Mouse (Mus musculus) splenic B cell, adult 2 months (primary cell): ENCODE data around the gene Evl.

Experiments
- DNase-seq: peaks from one replicate; pipeline ENCODE4 v3.0.0-alpha.2; 2011; ENCODE audit warnings: low read depth, low spot score
- H3K27me3 ChIP-seq: 2 replicates; pipeline ENCODE4 v1.6.1; 2012; ENCODE audit warnings: mild to moderate bottlenecking, low read length, moderate library complexity, mixed read lengths; ENCODE audit not compliant: control insufficient read depth, poor library complexity, insufficient read depth, severe bottlenecking
- H3K36me3 ChIP-seq: 2 replicates; pipeline ENCODE4 v1.6.1; 2012; ENCODE audit warnings: mild to moderate bottlenecking, low read length, moderate library complexity, mixed read lengths; ENCODE audit not compliant: control insufficient read depth, poor library complexity, insufficient read depth, severe bottlenecking

Gene Evl

GRCm38 (mm10) chr12:108610255-108610654, 55.7 kb downstream of the Evl start:
- H3K36me3 ChIP-seq: no peaks in the 10 kb centered on the region

GRCm38 (mm10) chr12:108613081-108613480, 58.6 kb downstream of the Evl start:
- no peaks in the 10 kb centered on the region for H3K27me3 ChIP-seq
- no peaks in the 10 kb centered on the region for H3K36me3 ChIP-seq
- DNase-seq: peak; percentile 91

More at GRCm38 (mm10) chr12:108610255-108610654, 55.7 kb downstream of the Evl start:
- H3K27me3 ChIP-seq: no peaks in the 10 kb centered on the region
- no peak for DNase-seq

DNA sequence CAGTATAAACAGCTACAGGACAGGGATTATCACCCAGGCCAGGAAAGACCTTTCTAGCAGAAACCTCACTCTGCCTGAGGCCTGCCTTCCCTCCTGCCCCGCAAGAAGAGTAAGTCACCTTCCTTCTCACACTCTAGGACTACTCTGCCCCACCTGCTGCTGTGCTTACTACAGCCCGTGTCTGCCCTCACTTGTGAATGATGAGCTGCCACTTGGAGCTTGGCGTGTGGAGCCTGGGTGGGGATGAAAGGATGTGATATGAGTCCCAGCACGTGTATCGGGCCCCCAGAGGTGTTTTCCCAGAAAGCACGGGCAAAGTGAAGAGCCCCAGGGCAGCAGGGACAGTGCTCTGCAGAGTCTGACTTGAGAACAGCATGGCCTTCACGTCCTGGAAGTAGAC, 63.0 kb downstream of the Evl start:
- no peaks in the 10 kb centered on the region for H3K36me3 ChIP-seq
- no peak for DNase-seq
- H3K27me3 ChIP-seq: no peaks in the 10 kb centered on the region

DNA sequence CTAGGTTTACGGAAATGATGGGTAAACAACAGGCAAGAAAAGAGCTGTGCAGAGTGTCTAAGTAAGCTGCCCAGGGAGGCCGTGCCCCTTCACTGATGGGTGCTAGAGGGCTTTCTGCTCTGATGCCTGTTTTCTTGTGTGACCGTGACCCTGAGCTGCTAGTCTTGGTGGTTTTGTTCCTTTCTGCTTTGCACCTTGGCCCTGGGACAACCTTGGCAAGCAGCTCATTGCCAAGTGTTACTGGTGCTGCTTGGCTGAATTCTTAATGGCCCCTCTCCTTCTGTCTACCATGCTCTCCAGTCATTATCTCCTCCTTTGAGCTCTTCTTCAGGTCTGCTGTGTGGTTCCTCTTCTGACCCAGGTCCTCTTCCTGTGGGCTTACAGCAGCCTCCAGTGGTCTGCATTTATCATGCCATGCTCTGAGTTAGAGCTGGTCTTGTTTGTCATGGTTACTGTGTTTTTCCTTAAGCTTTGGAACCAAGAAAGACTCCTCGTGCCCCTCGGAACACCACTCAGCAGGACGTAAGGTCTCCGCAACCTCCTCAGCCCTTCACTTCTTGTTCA, 65.4 kb downstream of the Evl start:
- no peak for DNase-seq
- Histone ChIP-seq H3K27me3 (no peaks in the 10 kb centered on the region), H3K36me3 (no peaks in the 10 kb centered on the region)

GRCm38 (mm10) chr12:108622406-108622805, 67.9 kb downstream of the Evl start:
- Histone ChIP-seq H3K27me3 (no peaks in the 10 kb centered on the region), H3K36me3 (no peaks in the 10 kb centered on the region)
- DNase-seq: no peak

GRCm38 (mm10) chr12:108629556-108629955, 75.0 kb downstream of the Evl start:
- Histone ChIP-seq H3K36me3 (no peaks in the 10 kb centered on the region), H3K27me3 (no peaks in the 10 kb centered on the region)
- DNase-seq: no peak

GRCm38 (mm10) chr12:108630741-108631688, 76.5 kb downstream of the Evl start:
- H3K27me3 ChIP-seq: no peaks in the 10 kb centered on the region
- DNase-seq: peak; percentile 66
- H3K36me3 ChIP-seq: no peaks in the 10 kb centered on the region

DNA sequence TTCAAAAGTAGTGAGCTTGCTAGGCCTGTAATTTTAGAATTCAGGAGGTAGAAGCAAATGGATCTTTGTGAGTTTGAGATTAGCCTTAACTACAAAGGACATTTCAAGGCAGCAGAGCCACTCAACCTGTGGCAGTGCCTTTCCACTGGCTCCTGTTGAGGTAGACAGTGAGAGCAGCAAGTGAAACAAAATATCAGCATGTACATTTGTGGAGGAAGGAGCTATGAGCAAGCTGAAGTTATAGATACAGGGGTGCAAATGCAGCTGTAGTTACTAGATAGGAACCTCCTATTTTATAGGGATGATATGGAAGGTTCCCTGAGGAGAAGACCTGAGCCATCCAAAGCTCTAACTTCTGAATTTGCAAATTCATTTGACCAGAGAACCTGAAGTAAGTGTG, 78.0 kb downstream of the Evl start:
- H3K27me3 ChIP-seq: no peaks in the 10 kb centered on the region
- DNase-seq: no peak

DNA sequence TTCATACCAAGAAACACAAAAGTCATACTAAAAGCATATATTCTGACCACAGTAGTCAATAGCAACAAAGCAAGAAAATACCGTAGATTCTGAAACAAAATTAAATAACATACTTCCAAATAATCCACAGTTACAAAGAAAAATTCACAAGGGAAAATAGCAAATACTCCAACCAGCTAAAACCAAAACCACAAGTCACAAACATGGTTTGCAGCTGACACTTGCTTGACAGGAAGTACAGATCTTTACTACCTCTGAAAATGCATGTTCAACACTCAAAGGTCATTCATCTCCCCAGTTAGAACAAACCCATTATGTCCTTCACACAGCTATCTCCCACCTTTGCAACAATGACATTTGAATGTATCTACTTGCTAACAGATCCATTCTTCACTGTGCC, 79.5 kb downstream of the Evl start:
- DNase-seq: no peak
- H3K27me3 ChIP-seq: no peaks in the 10 kb centered on the region
- H3K36me3 ChIP-seq: peaks cover 2% of the 10 kb centered on the region; the same call in 1 of the 2 replicates

More for the DNA sequence above, 78.0 kb downstream of the Evl start:
- no peaks in the 10 kb centered on the region for H3K36me3 ChIP-seq

GRCm38 (mm10) chr12:108635501-108635900, 81.0 kb downstream of the Evl start:
- peaks cover 2% of the 10 kb centered on the region; the same call in 1 of the 2 replicates for H3K36me3 ChIP-seq
- DNase-seq: peak; percentile 64

DNA sequence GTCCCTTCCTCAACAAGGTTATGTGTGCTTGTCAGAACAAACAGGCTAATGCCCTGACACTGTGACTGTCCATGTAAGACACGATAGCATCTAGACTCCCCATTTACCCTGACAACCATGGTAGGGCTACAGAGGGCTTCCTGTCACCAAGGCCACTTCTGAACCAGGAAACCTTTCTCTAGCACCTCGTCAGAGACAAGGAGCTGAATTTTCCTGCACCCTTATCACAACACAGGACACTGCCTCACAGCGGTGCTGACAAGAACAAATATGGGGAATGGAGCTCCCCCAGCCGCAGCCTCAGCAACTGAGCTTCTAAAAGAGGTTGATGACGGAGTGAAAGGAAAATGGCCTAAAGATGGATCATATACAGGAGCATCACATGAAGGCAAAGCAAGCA, 82.9 kb downstream of the Evl start:
- Histone ChIP-seq H3K27me3 (no peaks in the 10 kb centered on the region), H3K36me3 (peaks cover 2% of the 10 kb centered on the region; the same call in 1 of the 2 replicates)
- DNase-seq: no peak

More at GRCm38 (mm10) chr12:108635501-108635900, 81.0 kb downstream of the Evl start:
- no peaks in the 10 kb centered on the region for H3K27me3 ChIP-seq

DNA sequence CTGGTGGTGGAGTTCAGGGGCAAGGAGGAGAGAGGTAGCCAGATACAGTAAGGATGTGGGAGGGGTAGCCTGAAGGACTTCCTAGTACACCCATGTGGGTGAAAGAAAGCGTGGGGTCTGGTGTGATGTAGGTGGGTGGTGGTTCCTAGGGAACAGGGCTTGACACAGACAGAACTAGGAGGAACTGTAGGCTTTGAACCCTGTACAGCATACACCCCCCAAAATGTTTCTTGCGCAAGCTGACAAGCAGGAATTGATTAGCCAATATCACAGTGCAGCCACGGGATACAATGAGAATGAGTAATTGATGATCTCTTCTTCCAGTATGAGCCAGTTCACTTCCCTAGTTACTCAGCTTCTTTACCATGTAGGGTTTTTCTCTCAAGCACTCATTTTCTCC, 84.6 kb downstream of the Evl start:
- peaks cover 2% of the 10 kb centered on the region; the same call in 1 of the 2 replicates for H3K36me3 ChIP-seq
- no peak for DNase-seq

GRCm38 (mm10) chr12:108642019-108642418, 87.5 kb downstream of the Evl start:
- H3K27me3 ChIP-seq: no peaks in the 10 kb centered on the region

More for the DNA sequence above, 84.6 kb downstream of the Evl start:
- H3K27me3 ChIP-seq: no peaks in the 10 kb centered on the region

DNA sequence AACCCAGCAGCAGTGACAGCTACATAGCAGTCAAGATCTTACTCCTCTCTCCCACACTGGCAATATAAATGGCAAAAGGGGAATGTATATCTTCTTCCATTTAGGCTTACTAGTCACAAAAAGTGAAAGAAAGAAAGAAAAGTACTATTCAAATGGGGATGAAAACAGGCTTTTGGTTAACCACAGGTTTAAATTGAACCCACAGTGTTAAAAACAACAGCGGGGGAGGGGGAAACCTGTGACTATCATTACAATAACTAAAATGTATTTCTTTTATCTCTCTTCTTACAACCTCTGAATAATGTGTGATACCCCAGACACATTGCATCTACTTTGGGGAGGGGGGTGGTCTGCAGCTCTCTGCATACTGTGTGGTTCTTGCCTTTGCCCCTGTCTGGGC, 91.7 kb downstream of the Evl start:
- Histone ChIP-seq H3K27me3 (no peaks in the 10 kb centered on the region), H3K36me3 (peaks cover 20% of the 10 kb centered on the region)
- no peak for DNase-seq

More at GRCm38 (mm10) chr12:108642019-108642418, 87.5 kb downstream of the Evl start:
- H3K36me3 ChIP-seq: peaks cover 2% of the 10 kb centered on the region; the same call in 1 of the 2 replicates
- no peak for DNase-seq

DNA sequence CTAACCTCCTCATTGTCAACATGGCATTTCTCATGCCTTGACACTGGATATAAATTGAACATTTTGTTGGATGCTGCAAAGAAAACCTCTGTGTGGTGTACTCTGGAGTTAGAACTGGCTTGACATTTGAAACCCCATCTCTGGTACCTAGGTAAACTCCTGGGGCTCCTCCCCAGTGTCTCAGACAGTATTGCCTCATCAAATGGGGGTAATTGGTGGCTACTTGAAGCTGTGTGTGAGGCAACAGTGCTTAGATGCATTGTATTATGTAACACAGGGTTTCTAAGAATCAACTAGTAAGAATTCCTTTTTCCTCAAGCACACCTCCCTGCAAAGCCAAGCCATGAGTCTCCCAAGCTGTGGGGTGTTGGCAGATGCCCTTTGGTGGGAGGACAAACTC, 93.3 kb downstream of the Evl start:
- H3K36me3 ChIP-seq: peaks cover 22% of the 10 kb centered on the region
- H3K27me3 ChIP-seq: no peaks in the 10 kb centered on the region
- DNase-seq: no peak
